Mouse (Mus musculus): Measurements from ENCODE around the gene Atp2b4.

GRCm38 (mm10) chr1:133841171-133841926, 40.5 kb upstream of the Atp2b4 start:
- TF ChIP-seq CTCF (IDR thresholded peaks at IDR 0.05; ENCODE audit: control insufficient read depth, insufficient read depth, insufficient replicate concordance, low read depth, low read length) (no peak), POLR2A (IDR thresholded peaks at IDR 0.05; ENCODE audit: control insufficient read depth, low read depth, low read length) (no peak)
